Mouse (Mus musculus) B cell, adult 2 months (primary cell): Measurements from ENCODE around the gene Hmga2.

Source experiments
- DNase-seq, 2 experiments: peaks; one replicate each; pipeline ENCODE4 v3.0.0; 2022

Hmga2 gene

DNA sequence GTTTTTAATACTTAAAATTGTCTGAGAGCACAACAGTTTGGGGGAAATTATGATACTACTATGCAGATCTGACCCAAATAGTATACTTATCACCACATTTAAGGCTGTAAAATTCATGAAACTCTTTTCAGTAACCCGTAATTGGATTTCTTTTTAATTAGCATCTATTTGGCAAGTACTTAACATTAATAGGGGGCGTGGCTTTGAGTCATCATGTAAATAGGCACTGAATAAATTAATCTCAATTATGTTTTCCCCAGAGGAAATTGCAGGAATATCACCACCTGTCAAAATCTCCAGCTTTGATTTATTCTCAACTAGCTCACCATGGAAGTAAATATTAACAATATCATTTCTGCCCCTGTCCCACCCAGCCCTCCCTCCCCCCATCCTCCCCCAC, 3.7 kb downstream of the Hmga2 start:
- DNase-seq = no peak

DNA sequence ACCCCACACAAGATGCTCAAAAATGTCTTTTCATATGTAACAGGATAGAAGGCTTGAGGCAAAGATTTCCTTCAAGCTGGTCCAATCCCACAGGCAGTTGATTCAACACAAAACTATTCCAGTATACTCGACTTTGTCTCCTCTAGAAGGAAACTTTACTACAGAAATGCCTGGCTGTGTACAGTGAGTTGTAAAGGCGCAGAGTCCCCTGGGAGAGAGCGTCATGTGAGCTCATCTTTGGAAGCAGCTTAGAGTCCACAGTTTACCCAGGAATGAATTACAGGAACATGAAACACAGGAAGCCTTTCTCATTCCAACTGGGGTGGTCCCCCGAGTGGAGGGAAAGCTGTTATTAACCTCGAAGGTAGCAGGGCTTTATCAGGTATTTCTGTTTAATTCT, 11.1 kb downstream of the Hmga2 start:
- DNase-seq = no peak

DNA sequence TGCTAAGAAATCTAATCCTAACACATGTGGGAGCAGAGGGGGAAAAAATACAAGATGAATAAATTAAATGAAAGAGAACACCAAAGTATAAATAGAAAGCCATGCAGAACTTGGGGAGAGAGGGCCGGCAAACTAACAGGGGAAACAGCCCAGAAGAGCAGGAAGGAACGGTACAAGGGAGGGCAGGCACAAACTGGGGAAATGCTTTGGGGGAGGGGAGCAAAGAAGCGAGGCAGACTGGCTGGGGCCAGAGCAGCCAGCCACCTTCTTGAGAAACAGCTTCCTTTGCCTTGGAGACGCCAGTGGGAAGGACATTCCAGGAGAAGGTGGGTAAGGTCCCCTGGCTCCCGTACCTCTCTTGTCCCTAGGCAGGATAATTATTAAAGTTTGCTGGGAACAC, 14.5 kb downstream of the Hmga2 start:
- DNase-seq = no peak

DNA sequence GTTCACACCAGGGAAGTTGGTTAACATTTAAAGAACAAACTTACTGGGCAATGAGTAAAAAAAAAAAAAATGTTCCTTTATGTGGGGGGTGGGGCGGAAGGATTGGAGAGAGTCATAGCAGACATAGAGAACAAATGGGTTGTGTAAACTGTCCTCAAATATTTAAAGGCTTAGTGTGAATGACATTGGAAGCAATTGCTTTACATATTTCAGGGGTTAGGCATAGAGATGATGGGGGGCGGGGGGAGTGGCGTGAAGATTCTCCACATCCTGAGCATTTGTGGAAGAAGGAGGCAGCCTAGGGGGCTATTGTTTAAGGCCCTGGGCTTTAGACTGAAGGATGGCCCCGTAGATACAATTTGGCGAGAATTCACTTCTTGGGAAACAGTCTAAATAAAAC, 15.0 kb downstream of the Hmga2 start:
- no peak for DNase-seq

DNA sequence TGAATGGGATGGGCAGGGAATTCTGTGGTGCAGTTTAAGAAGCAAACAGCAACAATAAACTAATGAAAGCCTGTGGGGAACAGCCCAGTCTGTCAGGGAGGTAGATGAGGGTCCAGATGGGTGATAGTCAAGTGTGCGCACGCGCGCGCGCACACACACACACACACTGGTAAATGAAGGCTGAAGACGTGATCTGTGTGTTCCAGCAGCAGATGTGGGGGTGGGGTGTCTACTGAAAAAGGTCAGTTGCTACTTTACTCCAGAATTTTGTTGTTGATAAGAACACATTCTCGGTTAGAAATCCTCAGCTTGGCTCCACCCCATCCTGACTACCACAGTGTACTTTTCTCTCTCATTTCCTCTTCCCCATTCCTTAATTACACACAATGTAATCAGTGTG, 17.4 kb downstream of the Hmga2 start:
- peak; percentile 24 to 34 for DNase-seq

DNA sequence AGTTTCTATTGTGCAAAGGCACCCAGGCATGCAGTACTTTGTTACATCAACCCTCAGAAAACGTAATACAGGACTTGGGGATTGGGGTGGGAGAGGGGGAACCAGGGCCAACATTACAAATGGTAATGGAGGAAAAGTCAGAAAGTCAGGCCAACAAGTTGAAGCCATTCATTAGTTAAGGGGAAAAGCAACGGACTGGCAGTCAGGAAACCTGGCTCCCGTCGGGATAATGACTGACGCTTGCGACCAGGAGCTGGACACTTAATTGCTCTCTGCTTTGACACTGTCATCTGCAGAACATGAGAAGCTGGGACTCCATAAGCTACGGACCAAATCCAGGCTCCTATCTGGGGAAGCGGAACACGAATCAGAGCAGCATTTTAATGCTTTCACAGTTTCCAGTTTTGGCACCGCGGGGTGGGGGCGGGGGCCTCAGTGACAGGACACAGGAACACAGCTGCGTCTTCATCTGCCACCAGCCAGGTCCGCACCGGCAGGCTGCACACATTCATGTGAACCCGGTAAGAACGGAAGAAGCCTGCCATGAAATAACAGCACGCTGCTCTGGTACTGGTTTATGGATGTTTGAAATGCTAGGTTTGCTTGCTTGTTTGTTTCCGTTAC, 26.5 kb downstream of the Hmga2 start:
- no peak for DNase-seq

DNA sequence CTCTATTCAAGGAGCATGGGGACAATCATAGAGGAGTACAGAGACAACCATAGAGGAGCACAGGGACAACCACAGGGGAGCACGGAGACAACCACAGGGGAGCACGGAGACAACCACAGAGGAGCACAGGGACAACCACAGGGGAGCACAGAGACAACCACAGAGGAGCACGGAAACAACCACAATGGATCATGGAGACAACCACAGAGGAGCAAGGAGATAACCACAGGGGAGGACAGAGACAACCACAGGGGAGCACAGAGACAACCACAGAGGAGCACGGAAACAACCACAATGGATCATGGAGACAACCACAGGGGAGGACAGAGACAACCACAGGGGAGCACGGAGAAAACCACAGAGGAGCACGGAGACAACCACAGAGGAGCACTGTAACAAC, 29.5 kb downstream of the Hmga2 start:
- DNase-seq = no peak

DNA sequence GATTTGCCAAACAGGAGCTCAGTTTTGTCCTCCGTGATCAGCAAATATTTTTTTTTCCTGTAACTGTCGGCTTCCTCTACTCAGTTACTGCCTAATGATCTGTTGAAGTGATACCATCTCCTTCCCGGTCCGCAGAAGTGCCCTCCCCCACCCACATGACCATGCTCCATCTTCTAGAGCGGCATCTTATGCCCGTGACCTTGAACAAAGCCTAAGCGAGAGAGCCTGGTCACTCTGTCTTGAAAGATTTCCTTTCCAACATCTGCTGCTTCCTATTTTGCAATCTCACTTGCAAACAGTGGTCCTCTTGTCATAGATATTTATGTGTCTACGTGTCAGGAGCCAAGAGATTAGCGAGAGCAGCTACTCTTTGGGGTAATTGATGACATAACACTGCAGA, 30.1 kb downstream of the Hmga2 start:
- DNase-seq = no peak

DNA sequence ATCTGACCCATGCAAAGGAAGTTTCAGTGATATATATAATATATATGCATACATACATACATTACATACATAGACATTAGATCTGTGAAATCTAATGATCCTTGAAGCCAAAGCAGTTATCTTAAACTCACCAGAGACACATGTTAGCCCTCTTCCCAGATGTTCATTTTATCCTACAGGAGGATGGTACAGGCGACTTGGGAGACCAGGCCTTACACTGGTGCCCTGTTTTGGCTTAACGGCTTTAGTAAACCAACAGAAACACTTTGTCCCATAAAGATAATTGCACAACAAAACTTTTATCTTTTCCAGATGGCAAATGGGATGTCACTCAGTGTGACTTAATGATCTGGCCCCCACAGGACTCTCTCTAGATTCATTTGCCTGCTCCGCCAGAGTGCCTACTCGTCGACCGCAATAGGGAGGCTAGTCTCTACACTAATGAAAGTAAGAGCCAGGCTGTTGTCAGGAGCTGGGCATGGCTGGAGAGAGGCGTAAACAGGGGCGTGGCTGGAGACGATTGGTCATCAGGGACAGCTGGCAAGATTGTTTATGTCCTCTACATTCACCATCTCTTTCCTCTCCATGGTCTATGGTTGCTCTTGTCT, 31.7 kb downstream of the Hmga2 start:
- DNase-seq = no peak

DNA sequence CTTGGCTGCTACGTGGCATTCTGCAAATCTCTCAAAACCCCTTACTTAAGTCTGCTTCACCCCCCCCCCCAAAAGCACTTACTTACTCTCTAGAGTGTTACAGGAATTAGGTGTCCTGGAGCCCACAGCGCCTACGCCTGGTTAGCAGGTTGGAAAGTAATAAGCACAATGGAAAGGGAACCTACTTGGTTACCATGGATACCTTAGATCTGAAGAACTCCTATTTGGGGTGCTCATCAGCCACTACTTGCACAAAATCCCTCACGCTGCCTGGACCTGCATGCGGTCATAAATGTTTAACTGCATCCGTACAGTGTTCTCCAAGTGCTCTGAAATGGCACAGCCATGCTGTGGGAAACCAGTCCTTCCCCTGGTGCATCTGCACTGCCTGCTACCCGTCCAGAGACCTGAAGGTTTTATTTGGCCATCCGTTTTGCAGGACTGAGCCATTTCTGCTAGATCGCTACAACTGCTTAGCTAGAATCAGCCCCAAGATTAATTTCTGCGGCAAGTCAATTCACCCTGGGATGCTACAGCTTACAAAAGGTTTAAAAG, 32.4 kb downstream of the Hmga2 start:
- DNase-seq = no peak

DNA sequence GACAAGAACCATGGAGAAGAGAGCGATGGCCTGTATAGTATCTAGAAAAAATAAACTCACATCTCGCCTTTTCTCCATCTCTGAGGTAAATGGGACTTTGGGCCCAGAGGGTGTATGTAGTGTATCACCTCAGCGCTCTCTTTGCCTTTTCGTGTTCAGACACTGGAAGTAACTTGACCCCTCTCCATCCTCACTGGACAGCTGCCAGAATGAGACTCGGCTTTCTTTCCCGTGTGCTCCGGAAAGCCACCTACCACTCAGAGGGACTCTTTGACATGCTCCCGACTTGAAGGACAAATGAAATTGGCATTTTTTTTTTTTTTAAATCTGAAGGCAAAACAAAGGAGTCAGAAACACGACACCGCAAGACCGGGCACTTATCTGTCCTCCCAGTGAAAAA, 35.0 kb downstream of the Hmga2 start:
- DNase-seq = no peak

DNA sequence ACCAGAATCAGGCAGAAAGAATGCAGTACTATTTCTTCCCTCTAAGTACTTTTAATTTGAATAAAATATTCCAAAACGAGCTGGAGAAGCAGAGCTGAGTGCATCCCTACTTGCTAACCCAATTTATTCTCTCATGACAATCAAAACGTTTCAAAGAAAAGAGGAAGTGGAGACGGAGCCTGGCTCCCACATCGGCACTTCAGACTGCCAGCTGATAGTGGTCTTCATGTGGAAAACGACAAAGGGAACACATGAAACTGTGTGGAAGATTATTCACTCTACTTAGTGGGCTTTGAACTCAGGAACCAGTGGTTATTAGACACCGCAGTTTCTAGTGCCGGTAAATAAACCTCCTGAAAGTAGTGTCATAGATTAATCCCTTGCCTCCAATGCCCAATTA, 41.8 kb downstream of the Hmga2 start:
- no peak for DNase-seq

DNA sequence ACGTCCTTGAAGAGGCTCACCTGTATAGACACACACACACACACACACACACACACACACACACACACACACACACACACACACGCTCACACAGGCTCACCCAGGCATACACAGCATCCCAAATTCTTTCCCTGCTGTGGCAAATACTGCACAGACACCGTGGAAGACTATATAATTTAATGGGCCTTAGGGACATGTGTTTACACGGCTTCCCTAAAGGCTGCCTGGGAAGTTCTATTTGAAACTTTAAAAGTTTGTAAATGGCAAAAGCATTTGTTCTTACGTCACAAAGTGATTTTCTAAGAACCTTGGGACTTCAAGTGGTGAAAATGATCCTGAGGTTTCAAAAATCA, 42.8 kb downstream of the Hmga2 start:
- DNase-seq = no peak

DNA sequence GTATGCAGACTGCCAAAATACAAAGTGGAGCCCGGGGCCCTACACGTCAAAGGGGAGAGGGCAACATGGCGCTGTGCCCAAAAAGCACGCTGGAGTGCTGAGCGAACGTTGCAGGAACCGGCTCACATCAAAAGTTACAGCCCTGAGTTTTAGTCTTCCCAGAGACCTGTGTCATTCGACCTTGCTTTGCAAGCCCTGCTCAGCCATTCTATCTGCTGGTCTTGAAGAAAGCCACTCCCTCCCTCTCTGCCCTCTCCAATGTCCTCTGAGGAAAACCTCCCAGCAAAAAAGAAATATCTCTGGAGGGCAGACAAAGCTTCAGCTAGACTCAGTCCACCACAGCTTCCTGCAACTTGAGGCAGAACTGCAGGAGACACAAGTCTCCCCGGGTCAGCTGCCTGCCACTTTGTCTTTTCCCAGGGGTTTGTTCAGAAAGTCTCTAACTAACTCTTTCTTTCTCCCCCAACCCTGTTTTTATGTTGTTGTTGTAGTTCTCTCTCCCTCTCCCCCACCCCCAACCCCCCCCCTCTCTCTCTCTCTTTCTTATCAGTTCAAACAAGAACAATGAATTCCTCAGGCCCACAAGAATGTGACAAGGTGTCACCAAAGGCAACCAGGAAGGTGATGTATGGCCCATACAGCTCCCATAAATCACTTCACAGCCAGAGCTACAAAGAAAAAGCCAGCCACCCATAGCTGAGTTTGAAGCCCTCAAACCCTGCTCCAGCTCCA, 43.4 kb downstream of the Hmga2 start:
- no peak for DNase-seq

DNA sequence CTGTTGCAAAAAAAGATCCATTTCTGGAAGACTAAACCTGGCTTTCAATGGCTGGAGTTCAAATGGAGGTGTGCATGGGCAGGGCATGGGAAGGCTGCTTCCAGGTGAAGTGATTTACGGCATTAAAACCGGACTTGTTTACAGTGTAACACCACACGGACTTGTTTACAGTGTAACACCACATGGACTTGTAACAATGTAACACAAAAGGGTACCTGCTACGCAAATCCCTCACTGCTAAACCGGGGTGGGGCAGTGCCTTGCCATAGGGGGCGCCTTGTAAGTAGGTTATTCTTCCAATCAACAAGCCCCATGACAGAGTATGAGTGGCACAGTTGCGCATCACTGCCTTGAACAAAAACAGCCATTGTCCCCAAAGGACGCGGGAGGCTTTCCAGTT, 44.2 kb downstream of the Hmga2 start:
- DNase-seq = peak in 1 of 2 experiments; percentile 4

DNA sequence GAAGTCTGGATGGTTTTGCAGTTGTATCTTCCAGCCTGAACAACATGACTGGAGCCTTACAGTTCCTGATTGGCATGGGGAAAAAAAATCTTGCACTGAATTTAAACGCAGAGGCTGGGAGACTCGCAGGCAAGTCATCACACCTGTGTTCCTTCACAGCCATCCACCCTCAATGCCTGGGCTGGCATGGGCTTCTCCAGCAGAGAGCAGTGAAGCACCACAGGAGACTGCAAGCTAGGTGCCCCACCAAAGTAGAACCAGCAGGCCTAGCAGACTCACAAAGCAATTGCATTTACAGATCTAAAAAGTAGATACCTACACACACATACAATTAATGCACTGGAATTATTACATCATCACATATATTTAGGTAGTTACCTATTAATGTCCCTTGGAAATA, 44.8 kb downstream of the Hmga2 start:
- DNase-seq = peak in 1 of 2 experiments; percentile 18

DNA sequence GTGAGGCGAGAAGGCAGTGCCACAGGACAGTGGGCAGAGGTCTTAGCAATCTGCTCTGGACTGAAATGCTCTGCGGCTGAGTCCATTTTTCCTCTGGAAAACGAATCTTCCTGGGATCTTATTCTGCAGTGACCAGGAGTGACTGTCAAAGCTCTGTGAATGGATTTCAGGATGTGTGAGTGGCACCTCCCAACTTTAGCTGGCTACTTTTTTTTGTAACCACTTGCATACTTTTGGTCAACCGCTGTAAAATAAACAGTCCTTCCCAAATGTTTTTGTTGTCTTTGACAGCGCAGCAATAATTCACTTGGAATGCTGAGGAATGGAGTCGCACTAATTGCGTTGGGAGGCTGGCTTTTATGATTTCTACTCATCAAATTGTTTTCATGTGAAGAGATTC, 45.8 kb downstream of the Hmga2 start:
- DNase-seq = no peak

DNA sequence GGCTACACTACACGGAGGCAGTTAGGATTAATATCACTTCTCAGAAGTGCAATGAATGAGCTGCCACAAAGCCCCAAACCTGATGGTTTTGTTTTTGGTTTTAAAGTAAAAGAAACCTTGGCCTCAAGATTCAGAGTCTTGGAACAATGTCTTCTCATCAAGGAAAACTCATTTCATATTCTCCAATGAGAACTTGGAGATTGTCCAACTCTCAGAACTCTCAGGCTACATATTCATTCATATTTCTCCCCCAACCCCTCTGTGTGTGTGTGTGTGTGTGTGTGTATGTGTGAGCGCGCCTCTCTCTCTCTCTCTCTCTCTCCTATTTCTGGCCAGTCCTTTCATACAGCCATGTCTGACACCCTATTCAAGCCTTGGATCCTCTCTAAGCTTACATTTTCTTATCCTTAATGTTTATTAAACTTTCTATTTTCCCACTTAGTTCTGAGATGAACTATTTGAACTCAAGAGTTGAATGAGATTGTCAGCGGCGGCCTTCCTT, 46.5 kb downstream of the Hmga2 start:
- no peak for DNase-seq

DNA sequence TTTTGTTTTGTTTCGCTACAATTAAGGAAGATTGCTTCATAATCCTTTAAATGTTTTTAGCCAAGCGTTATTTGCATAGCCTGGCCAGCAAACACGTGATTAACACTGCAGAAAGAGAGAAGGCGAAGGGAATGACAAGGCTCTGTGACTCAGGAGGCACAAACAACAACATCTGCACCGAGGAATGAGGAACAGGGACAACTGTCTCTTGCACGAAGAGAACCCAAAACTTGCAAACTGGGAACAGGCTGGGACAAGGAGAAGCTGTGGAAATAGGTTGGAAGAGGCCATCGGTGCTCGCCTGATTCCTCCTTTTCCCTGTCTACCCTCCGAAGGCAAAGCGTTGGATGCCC, 47.1 kb downstream of the Hmga2 start:
- no peak for DNase-seq

DNA sequence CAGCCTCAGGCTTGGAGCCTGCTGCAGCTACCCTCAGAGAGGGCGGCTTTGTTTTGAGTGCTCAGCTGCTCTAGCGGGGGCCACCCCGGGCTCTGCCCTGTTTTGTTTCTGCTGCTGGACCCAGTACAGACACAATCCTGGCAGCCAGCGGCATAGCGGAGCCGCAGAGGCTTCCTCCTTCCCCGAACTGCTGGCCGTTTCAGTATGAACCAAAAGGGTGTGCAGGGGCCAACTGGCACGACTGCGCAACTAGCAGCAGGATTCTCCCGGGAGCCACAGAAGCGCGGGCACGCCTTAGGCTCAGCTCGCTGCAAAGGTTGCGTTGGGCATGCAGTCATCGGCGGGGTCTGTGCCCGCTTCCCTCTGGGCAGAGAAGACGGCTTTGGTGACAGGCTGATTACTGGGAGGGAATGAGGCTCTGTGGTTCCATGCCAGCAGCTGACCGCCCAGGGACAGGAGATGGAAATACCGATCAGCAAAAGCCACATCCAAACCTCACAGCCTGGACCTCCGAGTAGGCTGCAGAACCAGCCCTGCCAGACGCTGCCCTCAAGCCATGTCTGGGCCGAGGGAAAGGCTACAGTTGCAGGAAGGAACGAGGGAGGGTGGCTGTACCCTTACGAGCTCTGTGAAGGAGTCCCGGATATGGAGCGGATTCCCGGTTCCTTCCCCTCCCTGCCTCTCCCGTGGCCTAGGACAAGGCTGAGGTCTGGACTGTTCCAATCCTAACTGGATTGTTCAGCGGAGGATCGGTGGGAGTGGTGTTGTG, 47.7 kb downstream of the Hmga2 start:
- DNase-seq = no peak

DNA sequence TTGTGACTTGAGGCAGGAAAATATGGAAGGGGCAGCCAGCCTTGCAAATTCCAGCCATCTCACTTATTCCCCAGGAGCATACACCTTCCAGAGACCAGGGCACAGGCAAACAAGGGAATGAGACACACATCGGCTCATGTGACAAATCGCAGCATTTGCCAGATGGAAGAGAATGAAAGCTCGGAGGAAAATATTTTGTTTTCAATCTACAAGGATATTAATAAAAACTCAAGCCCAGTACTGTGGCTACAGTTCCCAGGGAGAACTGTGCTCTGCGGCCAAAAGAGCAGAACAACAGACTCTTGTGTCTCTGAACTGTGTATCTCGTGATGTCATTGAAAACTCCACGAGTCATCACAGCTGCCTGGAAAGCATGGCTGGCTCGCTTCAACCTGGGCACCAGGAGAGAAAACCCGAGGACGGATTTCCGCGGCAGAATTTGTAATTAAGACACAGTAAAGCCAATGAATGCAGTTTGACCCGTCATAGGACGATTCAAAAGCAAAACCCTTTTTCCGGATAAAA, 50.1 kb downstream of the Hmga2 start:
- no peak for DNase-seq

DNA sequence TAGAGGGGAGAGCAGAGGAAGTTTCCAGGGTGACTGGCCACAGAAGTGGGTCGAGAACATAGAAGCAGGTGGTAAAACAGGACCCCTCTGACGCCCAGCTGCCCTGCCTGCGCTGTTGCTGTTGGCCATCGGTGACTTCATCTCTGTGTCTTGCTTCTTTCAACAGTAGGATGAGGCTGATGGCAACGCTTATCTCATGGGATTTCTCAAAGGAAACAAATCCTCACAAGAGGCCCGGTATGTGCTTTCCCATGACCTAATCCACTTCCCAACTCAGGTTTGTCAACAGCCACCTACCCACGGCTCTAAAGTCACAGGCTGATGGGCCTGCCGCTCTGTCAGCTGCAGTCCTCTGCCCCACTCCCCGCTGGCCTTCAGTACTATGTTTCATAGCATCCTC, 52.3 kb downstream of the Hmga2 start:
- no peak for DNase-seq

DNA sequence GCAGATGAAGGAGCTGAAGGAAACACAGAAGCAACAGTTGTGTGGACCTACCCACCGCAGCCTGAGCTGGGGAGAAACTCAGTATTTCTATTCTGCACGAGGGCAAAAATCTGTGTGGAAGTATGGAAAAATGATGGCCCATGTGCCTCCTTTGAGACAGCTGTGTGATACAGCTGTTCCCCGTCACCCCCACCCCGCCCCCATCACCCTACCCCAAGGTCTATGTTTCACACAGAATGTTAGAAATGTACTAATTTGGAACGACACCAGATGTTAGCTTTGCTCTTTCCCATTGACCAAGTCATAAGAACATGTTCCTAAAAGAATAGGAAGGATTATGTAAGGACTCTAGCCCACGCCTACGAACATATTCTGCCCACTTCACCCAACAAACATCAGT, 53.0 kb downstream of the Hmga2 start:
- DNase-seq = no peak
